Comparison of ENCODE assay signal across 8 mouse cellular contexts in genomic region chr8:83668010-83668916, GRCm38 (mm10). TPM values are rescaled to one million over a fixed set of nuclear protein-coding genes. Genes with fewer than 3 reads are reported as not detected.
DNase-seq lines count a peak whose midpoint lies in the region; ATAC-seq and TF ChIP-seq lines count a peak whose summit lies in the region.

No protein-coding gene starts in this region.

- ATAC-seq in heart, embryonic 11.5 days (replicated peaks; ENCODE audit: insufficient number of reproducible peaks, low FRiP score, low TSS enrichment): no peak
- no peak for ATAC-seq in monocyte, adult 5-6 weeks (replicated peaks; ENCODE audit: insufficient number of reproducible peaks, low FRiP score, low TSS enrichment, poor library complexity, severe bottlenecking)

- whole genome bisulfite sequencing in heart, embryonic 11.5 days (ENCODE audit: insufficient replicate concordance): 25% methylated on average over 80 of the region's 80 CpGs

- H3K4me1 ChIP-seq in cortical plate, adult 2 months (ENCODE audit: control insufficient read depth, insufficient read depth, low read length): peaks cover 7% of the 10 kb centered on the region
- H3K4me1 ChIP-seq in heart, embryonic 11.5 days (ENCODE audit: control insufficient read depth, insufficient read depth, low read length): peaks cover 18% of the 10 kb centered on the region

- H3K27ac ChIP-seq in cortical plate, adult 2 months (ENCODE audit: insufficient read depth, low read length): no peak overlapping the region
- H3K27ac ChIP-seq in heart, embryonic 11.5 days (ENCODE audit: low read depth, low read length): no peak overlapping the region

- H3K4me2 ChIP-seq in heart, embryonic 11.5 days: peak overlapping the region; percentile 70

- H3K9me3 ChIP-seq in heart, embryonic 11.5 days (replicated peaks; ENCODE audit: control insufficient read depth, low read length): no peaks in the 10 kb centered on the region

- H3K27me3 ChIP-seq in heart, embryonic 11.5 days (ENCODE audit: control insufficient read depth, insufficient read depth, low read length): peaks cover 17% of the 10 kb centered on the region

- peak; percentile 70 for DNase-seq in CD4-positive, CD25-positive, alpha-beta regulatory T cell, adult 2 months (ENCODE audit: low read depth, low spot score)
- peak; percentile 85 for DNase-seq in R1 (ENCODE audit: low read depth, low spot score)
- DNase-seq in kidney, postnatal 25 days: peak; percentile 59 to 63
- DNase-seq in lung, postnatal 36 days: peak; percentile 72
- DNase-seq in right cerebral cortex, postnatal 25 days: peak; percentile 51

- H3K36me3 ChIP-seq in heart, embryonic 11.5 days (ENCODE audit: control insufficient read depth, insufficient read depth, low read length): peaks cover 15% of the 10 kb centered on the region

- TF ChIP-seq CTCF in cortical plate, adult 2 months (IDR thresholded peaks at IDR 0.05; ENCODE audit: extremely low read depth, insufficient read depth, low read length): peak; percentile 57

- H3K4me3 ChIP-seq in cortical plate, adult 2 months (ENCODE audit: insufficient read depth, low read length): no peak overlapping the region; the same call in 1 of the 2 replicates
- H3K4me3 ChIP-seq in heart, embryonic 11.5 days (ENCODE audit: low read depth, low read length): peak overlapping the region; percentile 36

- peak overlapping the region; percentile 69 for H3K9ac ChIP-seq in heart, embryonic 11.5 days (ENCODE audit: low read depth, low read length)

- TF ChIP-seq POLR2A in cortical plate, adult 2 months (IDR thresholded peaks at IDR 0.05; ENCODE audit: extremely low read depth, insufficient read depth, low read length): 0 out of 2 replicates have a peak, but pooled peaks have one; percentile 14

RNA-seq across cellular contexts. Expression of gene Ptger1, which starts 1.8 kb away (rescaled TPM):
- polyA plus RNA-seq in cortical plate, adult 2 months (2012; rRNA removed): 1.6 and 2.2 TPM in 2 replicates
- polyA plus RNA-seq in heart, embryonic 11.5 days (2014; fragmentation: Nextera tagmentation; extraction: Ambion mirVana): 0.13 and 0.63 TPM in 2 replicates
- 3.8 to 7.5 TPM (median 5.5 TPM) in 3 replicates for total RNA-seq in monocyte, adult 5-6 weeks (2017)

RNA-seq across cellular contexts. Expression of gene Gipc1, which starts 15.8 kb away (rescaled TPM):
- 93.6 and 94.6 TPM in 2 replicates for polyA plus RNA-seq in cortical plate, adult 2 months (2012; rRNA removed)
- polyA plus RNA-seq in heart, embryonic 11.5 days (2014; fragmentation: Nextera tagmentation; extraction: Ambion mirVana): 171 and 180 TPM in 2 replicates
- total RNA-seq in monocyte, adult 5-6 weeks (2017): 9.5 to 21.9 TPM (median 10.0 TPM) in 3 replicates

RNA-seq across cellular contexts. Expression of gene Pkn1, which starts 30.7 kb away (rescaled TPM):
- polyA plus RNA-seq in cortical plate, adult 2 months (2012; rRNA removed): 60.8 and 70.2 TPM in 2 replicates
- 17.0 and 21.2 TPM in 2 replicates for polyA plus RNA-seq in heart, embryonic 11.5 days (2014; fragmentation: Nextera tagmentation; extraction: Ambion mirVana)
- total RNA-seq in monocyte, adult 5-6 weeks (2017): 159 to 217 TPM (median 178 TPM) in 3 replicates

RNA-seq across cellular contexts. Expression of gene Ddx39, which starts 46.7 kb away (rescaled TPM):
- 26.5 and 29.0 TPM in 2 replicates for polyA plus RNA-seq in cortical plate, adult 2 months (2012; rRNA removed)
- polyA plus RNA-seq in heart, embryonic 11.5 days (2014; fragmentation: Nextera tagmentation; extraction: Ambion mirVana): 143 and 150 TPM in 2 replicates
- 51.8 to 77.1 TPM (median 60.3 TPM) in 3 replicates for total RNA-seq in monocyte, adult 5-6 weeks (2017)
